Mouse (Mus musculus) urinary bladder, adult 2 months (tissue): ENCODE data around the gene Epb41l4b. TPM values are rescaled to one million over a fixed set of nuclear protein-coding genes. Genes with fewer than 3 reads are reported as not detected.
A peak's percentile ranks its signal among the peaks of the same experiment; 100 is the strongest.

Source experiments
- DNase-seq: peaks from one replicate; pipeline ENCODE4 v3.0.0; 2022; ENCODE audit warnings: low spot score
- polyA plus RNA-seq: library from polyadenylated mRNA; depleted of rRNA; stranded (reverse); fragments of >200 nt; gene quantifications from 2 replicates; pipeline ENCODE4 v1.2.3, GENCODE M21; 2012

Epb41l4b gene
- polyA plus RNA-seq, 1 experiment, result 38.6 TPM

- DNase-seq, result peak; percentile 48
Measured at GRCm38 (mm10) chr4:57065273-57065672, 78.0 kb downstream of the Epb41l4b start.

- no peak for DNase-seq
Measured at GRCm38 (mm10) chr4:57064830-57065229, 78.4 kb downstream of the Epb41l4b start.

GRCm38 (mm10) chr4:57060319-57060831 lies 82.9 kb downstream of the Epb41l4b start:
- DNase-seq, result no peak

GRCm38 (mm10) chr4:57058623-57059022 lies 84.6 kb downstream of the Epb41l4b start:
- DNase-seq, result no peak

DNA sequence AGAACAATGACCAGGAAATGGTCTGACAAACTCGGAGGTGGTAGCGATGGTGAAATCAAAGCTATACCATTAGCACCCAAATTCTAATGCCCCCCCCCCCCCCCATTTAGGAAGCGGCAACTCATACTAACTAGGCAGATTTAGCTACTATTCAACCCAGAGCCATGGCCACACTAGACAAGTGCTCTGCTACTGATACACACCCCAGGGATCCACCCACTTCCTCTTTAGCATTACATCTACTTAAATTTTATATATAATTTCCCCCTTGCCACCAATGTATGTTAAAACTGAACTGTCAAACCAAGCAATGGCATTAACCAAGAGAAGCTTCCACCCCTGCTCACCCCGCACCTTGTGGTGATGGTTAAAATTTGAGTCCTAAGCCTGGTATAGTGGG lies 85.6 kb downstream of the Epb41l4b start:
- DNase-seq, result no peak

- DNase-seq, result no peak
Measured at GRCm38 (mm10) chr4:57055635-57056034, 87.6 kb downstream of the Epb41l4b start.

DNA sequence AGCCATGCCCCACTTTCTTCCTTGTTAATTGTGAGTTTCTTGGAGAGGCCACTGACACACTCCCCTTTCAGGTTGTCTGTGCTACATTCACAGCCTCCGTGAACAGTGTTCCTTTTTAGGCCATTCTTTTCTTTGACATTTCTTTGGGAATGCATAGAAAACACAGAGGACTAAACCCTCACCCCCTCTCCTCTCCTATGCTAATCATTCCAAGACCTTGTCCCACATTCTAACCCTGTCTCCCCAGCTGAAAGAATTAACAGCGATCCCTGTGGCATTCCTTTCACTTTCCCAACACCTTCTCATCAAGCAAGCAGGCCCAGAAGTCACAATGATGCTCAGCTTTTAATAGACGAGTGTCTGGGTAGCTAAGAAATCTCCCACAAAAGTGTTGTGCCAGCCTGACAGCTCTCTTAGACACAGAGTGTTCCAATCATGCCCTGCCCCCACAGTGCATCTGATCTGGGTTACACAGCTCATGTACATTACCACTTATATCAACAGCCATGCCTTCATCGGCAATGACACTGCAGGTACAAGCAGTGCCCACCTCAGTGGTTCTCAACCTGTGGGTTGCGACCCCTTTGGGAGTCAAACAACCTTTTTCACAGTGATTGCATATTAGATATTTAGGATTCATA lies 93.8 kb downstream of the Epb41l4b start:
- DNase-seq, result no peak

DNA sequence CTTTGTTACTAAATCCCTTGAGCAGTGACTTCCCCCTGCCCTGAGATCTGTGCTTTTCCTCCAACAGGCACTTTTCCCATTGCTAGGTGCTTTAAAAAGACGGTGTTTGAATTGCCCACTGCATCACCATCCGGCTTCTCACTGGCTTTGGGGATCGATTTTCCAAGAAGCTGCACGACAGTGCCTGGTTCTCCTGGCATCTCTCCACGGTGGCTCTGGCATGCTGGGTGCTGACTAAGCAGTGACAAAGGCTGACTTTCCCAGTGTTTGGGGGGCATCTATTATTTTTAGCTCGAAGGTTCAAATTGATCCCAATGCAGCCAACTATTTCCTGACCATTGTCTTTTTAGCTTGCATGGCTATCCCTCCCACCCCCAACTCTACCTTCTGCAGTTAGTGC lies 94.7 kb downstream of the Epb41l4b start:
- no peak for DNase-seq

DNA sequence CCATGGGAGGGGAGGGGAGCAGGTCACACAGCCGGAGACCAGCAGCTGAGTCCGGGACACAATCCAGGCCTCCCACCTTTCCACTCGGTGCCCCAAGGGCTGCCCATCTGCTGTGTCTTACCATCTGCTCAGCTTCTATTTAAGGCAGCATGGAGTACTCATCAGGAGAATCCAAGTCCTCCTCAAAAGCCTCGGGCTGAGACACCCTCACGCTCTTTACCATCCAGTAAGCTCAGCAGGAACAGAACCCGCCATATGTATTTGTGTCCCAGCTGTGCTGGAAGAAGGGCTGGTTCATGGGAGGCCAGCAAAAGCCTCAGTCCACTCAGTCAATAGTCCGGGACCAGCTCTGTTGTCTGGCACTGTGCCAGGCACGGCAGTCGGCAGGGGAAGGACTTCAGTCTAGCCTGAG lies 97.1 kb downstream of the Epb41l4b start:
- DNase-seq, result no peak

- DNase-seq, result no peak
Measured at GRCm38 (mm10) chr4:57043621-57044020, 99.6 kb downstream of the Epb41l4b start.

GRCm38 (mm10) chr4:57041661-57042060 lies 101.6 kb downstream of the Epb41l4b start:
- no peak for DNase-seq

DNA sequence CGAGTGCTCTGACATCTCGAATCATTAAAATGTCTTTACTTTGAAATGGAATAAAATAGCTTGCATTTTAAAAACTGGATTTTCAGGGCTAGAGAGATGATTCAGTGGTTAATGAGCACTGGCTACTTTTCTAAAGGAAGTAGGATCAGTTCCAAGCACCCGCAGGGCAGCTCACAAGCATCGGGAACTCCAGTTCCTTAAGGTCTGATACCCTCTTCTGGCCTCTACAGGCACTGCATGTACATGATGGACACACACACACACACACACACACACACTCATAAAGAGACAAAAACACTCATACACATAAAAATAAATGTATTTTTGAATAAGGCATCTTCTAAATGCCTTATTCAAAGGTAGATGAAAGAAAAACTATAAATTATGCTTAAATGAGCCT lies 102.0 kb downstream of the Epb41l4b start:
- DNase-seq, result no peak

DNA sequence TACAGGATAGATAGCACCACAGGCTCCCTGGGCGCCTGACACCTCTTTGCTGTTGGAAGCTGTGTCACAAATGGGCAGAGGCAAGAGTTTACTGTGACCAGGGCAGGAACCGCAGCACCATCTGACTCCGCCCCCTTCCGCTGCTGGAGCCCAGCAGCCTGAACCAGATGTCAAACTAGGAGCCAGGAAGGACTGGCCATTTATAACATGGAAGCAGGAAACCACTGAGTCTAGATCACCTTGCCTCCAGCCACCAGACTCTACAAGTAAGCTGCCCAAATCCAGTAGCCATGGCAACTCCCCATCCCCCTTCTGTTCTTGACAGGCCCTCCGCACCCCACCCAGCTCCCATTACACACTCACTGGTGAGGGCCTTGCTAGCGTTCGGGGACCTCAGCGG lies 102.8 kb downstream of the Epb41l4b start:
- no peak for DNase-seq

DNA sequence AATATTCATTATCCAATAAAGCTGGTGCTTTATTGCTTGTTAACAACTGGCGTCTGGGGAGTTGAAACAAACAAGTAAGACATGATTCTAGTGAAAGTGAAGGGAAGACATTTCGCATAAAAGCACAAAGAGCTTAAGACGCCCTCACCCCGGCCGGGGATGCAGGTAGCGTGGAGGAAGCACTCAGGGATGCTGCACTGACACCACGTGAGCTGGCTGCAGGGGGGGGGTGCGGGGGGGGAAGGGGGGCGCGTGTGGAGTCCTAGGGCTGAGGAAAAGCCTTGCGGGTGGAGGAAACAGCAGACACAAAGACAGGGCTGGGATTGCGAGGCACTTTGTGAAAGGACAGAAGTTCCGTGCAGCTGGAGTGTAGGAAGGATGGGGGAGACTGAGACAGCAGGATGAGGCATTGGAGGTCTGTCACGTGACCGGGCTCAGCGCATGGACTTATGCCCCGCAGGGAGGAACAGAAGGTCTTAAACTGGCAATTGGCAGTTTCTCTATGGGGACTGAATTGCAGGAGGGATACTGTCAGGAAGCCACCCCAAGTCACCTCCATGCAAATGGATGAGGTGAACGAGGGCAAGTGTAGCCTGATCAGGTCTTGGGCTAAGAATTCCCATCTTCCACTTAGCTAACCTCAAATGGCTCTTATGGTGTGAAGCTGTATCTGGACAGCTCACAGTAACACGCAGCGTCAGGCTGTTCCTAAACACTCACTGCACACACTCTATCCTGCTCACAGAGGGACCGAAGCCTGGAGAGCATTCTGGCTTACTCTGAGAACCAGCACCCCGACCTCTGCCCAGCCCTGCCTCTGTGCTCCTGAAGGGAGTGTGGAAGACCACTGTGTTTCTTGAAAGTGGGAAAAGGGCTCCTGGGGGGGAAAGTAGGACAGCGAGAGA lies 103.9 kb downstream of the Epb41l4b start:
- no peak for DNase-seq

DNA sequence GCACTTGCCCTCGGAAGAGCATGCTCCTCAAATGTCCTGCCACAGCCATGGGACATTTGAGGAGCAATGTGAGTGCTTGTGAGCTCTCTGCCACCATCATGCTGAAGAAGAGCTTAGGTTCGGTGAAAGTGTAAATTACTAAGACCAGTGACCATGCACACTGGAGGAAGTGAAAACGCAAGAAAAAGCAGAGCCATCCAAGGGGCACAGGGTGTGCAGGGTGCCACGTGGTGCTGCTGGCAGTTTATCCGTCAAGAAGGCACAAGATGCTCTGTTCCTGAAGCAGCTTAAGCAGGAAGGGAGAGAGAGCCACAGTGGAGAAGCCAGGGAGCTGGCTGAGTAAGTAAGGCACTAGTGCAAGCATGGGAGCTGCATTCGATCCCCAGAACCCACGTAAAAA lies 105.7 kb downstream of the Epb41l4b start:
- no peak for DNase-seq

DNA sequence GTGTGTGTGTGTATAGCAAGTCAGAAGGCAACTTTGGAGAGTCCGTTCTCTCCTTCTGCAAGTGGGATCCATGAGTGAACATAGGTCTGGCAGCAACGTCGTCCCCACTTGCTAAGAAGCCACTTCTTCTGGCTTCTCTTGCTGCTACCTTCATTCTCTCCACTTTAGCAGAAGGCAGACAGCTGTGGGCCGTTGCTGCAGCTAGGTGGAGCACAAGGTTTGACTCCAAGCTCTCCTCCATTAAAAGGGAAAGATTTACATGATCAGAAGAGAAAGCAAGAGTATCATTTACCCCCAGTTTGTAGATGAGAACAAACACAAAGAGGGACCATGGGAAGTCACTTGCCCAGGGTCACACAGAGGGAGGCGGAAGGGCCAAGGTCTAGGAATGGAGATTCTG lies 109.1 kb downstream of the Epb41l4b start:
- no peak for DNase-seq

- DNase-seq, result no peak
Measured at GRCm38 (mm10) chr4:57031440-57031839, 111.8 kb downstream of the Epb41l4b start.

- DNase-seq, result no peak
Measured at GRCm38 (mm10) chr4:57027954-57028353, 115.3 kb downstream of the Epb41l4b start.

GRCm38 (mm10) chr4:57023527-57023926 lies 119.7 kb downstream of the Epb41l4b start:
- no peak for DNase-seq

DNA sequence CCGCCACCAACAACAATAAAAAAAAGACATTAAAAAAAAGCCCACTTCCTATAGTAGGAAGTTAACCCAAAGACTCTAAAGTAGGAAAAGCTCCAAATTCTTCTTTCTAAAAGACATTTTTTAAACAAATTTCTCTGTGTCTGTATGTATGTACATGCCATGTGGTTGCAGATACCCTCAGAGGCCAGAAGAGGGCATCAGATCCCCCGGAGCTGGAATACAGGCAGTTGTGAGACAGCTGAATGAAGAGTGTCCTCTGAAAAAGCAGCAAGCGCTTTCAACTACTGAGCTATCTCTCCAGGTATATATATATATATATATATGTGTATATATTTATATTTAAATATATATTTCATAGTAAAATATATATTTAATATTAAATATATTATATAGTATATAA lies 121.9 kb downstream of the Epb41l4b start:
- DNase-seq, result no peak

DNA sequence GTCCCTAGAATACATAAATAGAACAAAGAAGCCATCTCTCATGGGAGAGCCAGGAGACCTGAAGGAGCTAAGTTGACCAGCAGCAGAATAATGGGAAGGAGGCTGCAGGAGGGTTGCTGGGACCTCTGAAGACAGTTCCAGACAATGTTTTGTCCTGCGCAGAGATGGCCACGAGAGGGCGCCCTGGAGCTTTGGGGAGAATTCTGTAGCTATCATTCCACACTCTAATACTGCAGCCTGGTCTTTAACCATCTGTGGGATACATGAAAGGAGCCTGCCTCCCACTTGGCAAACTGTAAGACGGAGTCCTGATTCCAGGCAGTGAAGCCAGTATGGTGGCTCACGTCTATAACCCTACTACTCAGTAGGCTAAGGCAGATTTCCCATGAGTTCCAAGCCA lies 126.0 kb downstream of the Epb41l4b start:
- peak; percentile 59 for DNase-seq

DNA sequence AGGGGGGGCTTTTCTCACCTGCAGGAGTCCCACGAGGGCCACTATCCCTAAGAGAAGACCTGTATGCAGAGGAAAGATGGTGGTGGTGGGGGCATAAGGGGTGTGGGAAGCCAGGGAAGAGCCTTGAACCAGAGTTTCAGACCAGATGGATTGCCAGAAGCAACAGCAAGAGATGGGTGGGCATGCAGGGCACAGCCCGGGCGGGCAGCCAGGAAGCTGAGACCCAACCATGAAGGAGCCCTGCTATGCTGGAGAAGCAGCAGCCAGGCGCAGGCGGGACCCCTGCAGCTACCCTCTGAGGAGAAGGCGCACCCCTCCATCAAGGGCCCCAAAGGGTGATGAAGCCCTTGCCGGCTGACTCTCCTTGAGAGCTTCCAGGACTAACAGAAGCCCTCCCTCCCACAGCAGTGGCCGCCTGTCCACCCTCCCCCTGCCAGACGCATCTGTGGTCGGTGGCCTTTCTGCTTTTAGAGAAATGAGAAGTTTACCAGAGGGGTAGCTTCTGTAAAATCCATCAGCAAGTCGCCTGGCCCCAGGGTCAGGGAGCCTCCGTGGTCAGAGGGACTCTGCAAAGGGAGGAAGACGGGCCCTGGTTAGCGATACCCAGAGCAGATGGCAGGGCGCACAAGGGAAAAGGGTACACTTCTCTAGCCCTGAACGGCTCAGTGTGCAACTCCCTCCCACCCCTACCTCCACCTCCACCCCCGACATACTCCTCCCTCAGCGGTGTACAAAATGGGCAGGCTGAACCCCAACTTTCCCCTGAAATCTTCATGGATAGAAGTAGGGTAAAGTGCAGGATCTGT lies 126.7 kb downstream of the Epb41l4b start:
- DNase-seq, result no peak
